Mouse (Mus musculus) CH12.LX (cell line): ENCODE measurements at regions not wholly inside any gene's neighbourhood (a gene's known extent, or its start where the extent isn't known, plus 50 kb on each side); places are given as distances from the start of the nearest gene placed in this dataset.

Experiments used
- DNase-seq: peaks from one replicate; pipeline ENCODE4 v3.0.0-alpha.2; 2013; ENCODE audit errors: extremely low read depth
- H3K27ac ChIP-seq: 2 replicates; pipeline ENCODE4 v1.5.1; 2012; ENCODE audit warnings: low read depth, mild to moderate bottlenecking, control low read depth, moderate library complexity; ENCODE audit not compliant: insufficient read depth
- H3K27me3 ChIP-seq: replicated peaks from 2 replicates; pipeline ENCODE3; 2012; ENCODE audit warnings: inconsistent platforms
- H3K36me3 ChIP-seq, 2 experiments: replicated peaks in 1 of 2; 2 replicates each; pipeline versions ENCODE3 to v1.6.1; 2012; ENCODE audit warnings: inconsistent platforms in 1 of 2, low read length in 1 of 2, mild to moderate bottlenecking in 1 of 2, mixed read lengths in 1 of 2, moderate library complexity in 1 of 2; ENCODE audit not compliant: control insufficient read depth in 1 of 2, insufficient read depth in 1 of 2
- H3K4me1 ChIP-seq, 2 experiments: 2 replicates each; pipeline ENCODE4 v1.6.1; 2012; ENCODE audit warnings: inconsistent platforms in 1 of 2, moderate library complexity in 1 of 2; ENCODE audit not compliant: insufficient read depth in 2 of 2, control insufficient read depth in 1 of 2
- H3K4me2 ChIP-seq: 2 replicates; pipeline ENCODE4 v1.6.1; 2012; ENCODE audit warnings: low read depth, mild to moderate bottlenecking, control low read depth; ENCODE audit not compliant: poor library complexity, insufficient read depth, severe bottlenecking
- H3K4me3 ChIP-seq, 3 experiments: fragments of 150-350 bp in 1 of 3; sonication (generic) in 1 of 3; replicated peaks in 1 of 3; 2 replicates each; pipeline versions ENCODE3 to v1.5.1; 2011 to 2012; ENCODE audit warnings: low read depth in 2 of 3, low read length in 2 of 3, mild to moderate bottlenecking in 2 of 3, moderate library complexity in 2 of 3, control low read depth in 1 of 3, improper control_type of control experiment in 1 of 3, inconsistent platforms in 1 of 3, mixed read lengths in 1 of 3; ENCODE audit not compliant: poor library complexity in 1 of 3
- H3K79me2 ChIP-seq: replicated peaks from 2 replicates; pipeline ENCODE4 v1.6.1; 2012; ENCODE audit warnings: mild to moderate bottlenecking, moderate library complexity; ENCODE audit not compliant: control insufficient read depth, poor library complexity, insufficient read depth, severe bottlenecking; ENCODE audit errors: extremely low read depth
- H3K9ac ChIP-seq: 2 replicates; pipeline ENCODE4 v1.6.1; 2012; ENCODE audit warnings: low read depth, mild to moderate bottlenecking, control low read depth, moderate library complexity; ENCODE audit not compliant: insufficient read depth
- H3K9me3 ChIP-seq: replicated peaks from 2 replicates; pipeline ENCODE3; 2012; ENCODE audit warnings: low read length, inconsistent platforms, mixed read lengths
- CHD2 ChIP-seq: IDR thresholded peaks from 2 replicates; pipeline ENCODE4 v1.6.1; 2011; ENCODE audit warnings: low read length, improper control_type of control experiment
- E2F4 ChIP-seq: IDR thresholded peaks from 2 replicates; pipeline ENCODE4 v1.6.1; 2011; ENCODE audit warnings: low read depth, low read length, improper control_type of control experiment; ENCODE audit not compliant: insufficient replicate concordance
- ELF1 ChIP-seq: IDR thresholded peaks from 2 replicates; pipeline ENCODE4 v1.6.1; 2014; ENCODE audit warnings: low read depth, mild to moderate bottlenecking, inconsistent platforms, low read length, improper control_type of control experiment
- EP300 ChIP-seq: IDR thresholded peaks from 2 replicates; pipeline ENCODE4 v1.6.1; 2011; ENCODE audit warnings: low read length, improper control_type of control experiment
- ETS1 ChIP-seq: conservative IDR thresholded peaks from 2 replicates; pipeline ENCODE4 v1.6.1; 2012; ENCODE audit warnings: low read depth, mild to moderate bottlenecking, inconsistent platforms, low read length, improper control_type of control experiment, moderate library complexity
- GABPA ChIP-seq: IDR thresholded peaks from 2 replicates; pipeline ENCODE4 v1.6.1; 2012; ENCODE audit warnings: low read depth, low read length, improper control_type of control experiment, inconsistent platforms; ENCODE audit not compliant: insufficient replicate concordance
- HCFC1 ChIP-seq: IDR thresholded peaks from 2 replicates; pipeline ENCODE4 v1.6.1; 2012; ENCODE audit warnings: low read depth, mild to moderate bottlenecking, inconsistent platforms, low read length, improper control_type of control experiment
- JUN ChIP-seq: IDR thresholded peaks from 2 replicates; pipeline ENCODE4 v1.6.1; 2011; ENCODE audit warnings: low read depth, mild to moderate bottlenecking, low read length, improper control_type of control experiment, moderate library complexity; ENCODE audit not compliant: insufficient read depth
- JUND ChIP-seq: conservative IDR thresholded peaks from 2 replicates; pipeline ENCODE4 v1.6.1; 2011; ENCODE audit warnings: low read depth, low read length, improper control_type of control experiment
- KAT2A ChIP-seq: IDR thresholded peaks from 2 replicates; pipeline ENCODE4 v1.6.1; 2012; ENCODE audit warnings: low read length, improper control_type of control experiment, inconsistent platforms; ENCODE audit not compliant: insufficient replicate concordance
- MAFK ChIP-seq: IDR thresholded peaks from 2 replicates; pipeline ENCODE4 v1.6.1; 2011; ENCODE audit warnings: low read length, improper control_type of control experiment; ENCODE audit not compliant: insufficient replicate concordance
- MAX ChIP-seq: IDR thresholded peaks from 2 replicates; pipeline ENCODE4 v1.6.1; 2011; ENCODE audit warnings: low read length, improper control_type of control experiment
- MAZ ChIP-seq: IDR thresholded peaks from 2 replicates; pipeline ENCODE4 v1.6.1; 2012; ENCODE audit warnings: low read depth, mild to moderate bottlenecking, inconsistent platforms, low read length, improper control_type of control experiment, moderate library complexity
- MEF2A ChIP-seq: IDR thresholded peaks from 2 replicates; pipeline ENCODE4 v1.6.1; 2014; ENCODE audit warnings: low read depth, mild to moderate bottlenecking, inconsistent platforms, low read length, improper control_type of control experiment, borderline replicate concordance
- MXI1 ChIP-seq: IDR thresholded peaks from 2 replicates; pipeline ENCODE4 v1.6.1; 2011; ENCODE audit warnings: mild to moderate bottlenecking, low read depth, low read length, improper control_type of control experiment
- NELFE ChIP-seq: IDR thresholded peaks from 2 replicates; pipeline ENCODE4 v1.6.1; 2011; ENCODE audit warnings: low read depth, low read length, improper control_type of control experiment
- POLR2A ChIP-seq: IDR thresholded peaks from 2 replicates; pipeline ENCODE4 v1.6.1; 2011; ENCODE audit warnings: low read depth, mild to moderate bottlenecking, improper control_type of control experiment, low read length
- POLR2AphosphoS2 ChIP-seq: IDR thresholded peaks from 2 replicates; pipeline ENCODE4 v1.6.1; 2011; ENCODE audit warnings: low read depth, low read length, improper control_type of control experiment
- RAD21 ChIP-seq: IDR thresholded peaks from 2 replicates; pipeline ENCODE4 v1.6.1; 2011; ENCODE audit warnings: low read depth, mild to moderate bottlenecking, low read length, improper control_type of control experiment, moderate library complexity
- RCOR1 ChIP-seq: conservative IDR thresholded peaks from 2 replicates; pipeline ENCODE4 v1.6.1; 2012; ENCODE audit warnings: low read depth, mild to moderate bottlenecking, inconsistent platforms, low read length, improper control_type of control experiment
- SIN3A ChIP-seq: IDR thresholded peaks from 2 replicates; pipeline ENCODE4 v1.6.1; 2012; ENCODE audit warnings: low read length, improper control_type of control experiment, inconsistent platforms
- TCF12 ChIP-seq: IDR thresholded peaks from 2 replicates; pipeline ENCODE4 v1.6.1; 2014; ENCODE audit warnings: low read depth, mild to moderate bottlenecking, inconsistent platforms, low read length, improper control_type of control experiment
- ZC3H11A ChIP-seq: IDR thresholded peaks from 2 replicates; pipeline ENCODE4 v1.6.1; 2012; ENCODE audit warnings: low read depth, mild to moderate bottlenecking, inconsistent platforms, low read length, improper control_type of control experiment
- ZMIZ1 ChIP-seq: IDR thresholded peaks from 2 replicates; pipeline ENCODE4 v1.6.1; 2012; ENCODE audit warnings: low read depth, mild to moderate bottlenecking, inconsistent platforms, low read length, improper control_type of control experiment
- dilution Hi-C: fragments of 300-500 bp; cut with MboI; formaldehyde crosslinking; loops from 2 replicates; pipeline ENCODE4 v1.14.3; 2020; ENCODE audit warnings: low sequenced_read_pairs; ENCODE audit not compliant: extremely low pct_unique_long_range_greater_than_20kb, extremely low pct_ligation_motif_present
- in situ Hi-C: fragments of 300-500 bp; cut with MboI; formaldehyde crosslinking; loops from 3 replicates; pipeline ENCODE4 v1.14.3; 2019; ENCODE audit warnings: low sequenced_read_pairs, low pct_ligation_motif_present, low pct_unique_long_range_greater_than_20kb, mixed read lengths

GRCm38 (mm10) chr11:7932638-7933037 lies 718.9 kb upstream of the Igfbp3 start:
- in situ Hi-C loops = no loop called here
- no peaks in the 10 kb centered on the region for H3K4me1 ChIP-seq
- DNase-seq = no peak

GRCm38 (mm10) chr11:7931064-7931797 lies 717.5 kb upstream of the Igfbp3 start:
- Histone ChIP-seq H3K9me3 (peaks cover 42% of the 10 kb centered on the region), H3K4me2 (no peak overlapping the region), H3K79me2 (no peaks in the 10 kb centered on the region), H3K27me3 (no peaks in the 10 kb centered on the region), H3K4me3 (no peak overlapping the region), H3K27ac (no peak overlapping the region), H3K4me1 (no peaks in the 10 kb centered on the region), H3K36me3 (no peaks in the 10 kb centered on the region), H3K9ac (no peak overlapping the region)
- dilution Hi-C loops (no loop called here), in situ Hi-C loops (no loop called here)
- TF ChIP-seq EP300 (no peak), JUND (no peak), E2F4 (no peak), ELF1 (no peak), JUN (no peak), CHD2 (no peak), GABPA (no peak), MAX (no peak), KAT2A (no peak), MEF2A (no peak), TCF12 (no peak), ZC3H11A (no peak), MAFK (no peak), HCFC1 (no peak), NELFE (no peak), MAZ (no peak), SIN3A (no peak), ETS1 (no peak), POLR2A (no peak)
- DNase-seq = no peak

More at GRCm38 (mm10) chr11:7932638-7933037, 718.9 kb upstream of the Igfbp3 start:
- Histone ChIP-seq H3K4me2 (no peak overlapping the region), H3K4me3 (no peak overlapping the region), H3K9ac (no peak overlapping the region), H3K27me3 (no peaks in the 10 kb centered on the region), H3K27ac (no peak overlapping the region), H3K9me3 (peaks cover 47% of the 10 kb centered on the region), H3K36me3 (no peaks in the 10 kb centered on the region), H3K79me2 (no peaks in the 10 kb centered on the region)
- no peak for TF ChIP-seq KAT2A
- no peak for TF ChIP-seq ZMIZ1
- TF ChIP-seq MXI1 = no peak
- TF ChIP-seq E2F4 = no peak
- TF ChIP-seq POLR2AphosphoS2 = no peak
- no peak for TF ChIP-seq JUN
- TF ChIP-seq HCFC1 = no peak
- TF ChIP-seq RAD21 = no peak
- no peak for TF ChIP-seq RCOR1
- TF ChIP-seq MAX = no peak
- dilution Hi-C loops = no loop called here
